Mouse (Mus musculus) layer of hippocampus, postnatal 25 days (tissue): ENCODE data around the gene Rnf123. TPM values are rescaled to one million over a fixed set of nuclear protein-coding genes. Genes with fewer than 3 reads are reported as not detected.

Source experiments
- DNase-seq, 2 experiments: peaks; one replicate each; pipeline ENCODE4 v3.0.0; 2022; ENCODE audit warnings: mixed read lengths in 2 of 2, low spot score in 1 of 2; ENCODE audit errors: extremely low spot score in 1 of 2
- total RNA-seq, 2 experiments: library from RNA; stranded (reverse); gene quantifications; 2 replicates each; pipeline ENCODE4 v1.2.3; 2021

Gene Rnf123
- 10 to 100 TPM; 95.1 to 97.3 TPM for total RNA-seq

DNA sequence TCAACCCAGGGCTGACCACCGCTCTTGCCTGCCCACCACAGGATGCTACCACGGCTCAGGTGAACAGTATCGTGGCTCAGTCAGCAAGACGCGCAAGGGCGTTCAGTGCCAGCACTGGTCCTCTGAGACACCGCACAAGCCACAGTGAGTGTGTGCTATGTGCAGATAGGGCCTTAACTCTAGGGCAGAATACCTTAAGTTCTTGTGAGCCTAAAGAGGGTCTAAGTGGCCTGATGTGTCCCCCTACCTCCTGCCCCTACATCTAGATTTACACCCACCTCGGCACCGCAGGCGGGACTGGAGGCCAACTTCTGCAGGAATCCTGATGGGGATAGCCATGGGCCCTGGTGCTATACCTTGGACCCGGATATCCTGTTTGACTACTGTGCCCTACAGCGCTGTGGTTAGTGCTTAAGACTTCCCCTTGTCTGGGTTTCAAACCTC, at the start of gene Rnf123:
TSS of gene Rnf123 (minus strand) at position 359 of the 444 bp plus-strand sequence.
- DNase-seq: no peak

DNA sequence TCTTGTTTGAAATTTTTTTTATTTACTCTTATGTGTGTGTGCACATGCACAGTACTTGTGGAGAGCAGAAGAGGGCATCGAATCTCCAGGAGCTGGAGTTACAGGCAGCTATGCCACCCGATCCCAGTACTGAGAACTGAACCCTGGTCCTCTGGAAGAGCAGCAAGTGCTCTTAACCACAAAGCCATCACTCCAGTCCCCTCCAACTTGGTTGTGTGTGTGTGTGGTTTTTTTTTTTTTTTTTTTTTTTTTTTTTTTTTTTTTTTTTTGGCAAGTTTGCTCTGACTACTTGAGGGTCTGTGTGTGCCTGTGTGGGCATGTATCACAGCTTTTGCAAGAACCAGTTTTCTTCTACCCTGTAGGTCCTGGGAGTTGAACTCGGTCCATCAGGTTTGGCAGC, 49.2 kb upstream of the Rnf123 start:
- no peak for DNase-seq

DNA sequence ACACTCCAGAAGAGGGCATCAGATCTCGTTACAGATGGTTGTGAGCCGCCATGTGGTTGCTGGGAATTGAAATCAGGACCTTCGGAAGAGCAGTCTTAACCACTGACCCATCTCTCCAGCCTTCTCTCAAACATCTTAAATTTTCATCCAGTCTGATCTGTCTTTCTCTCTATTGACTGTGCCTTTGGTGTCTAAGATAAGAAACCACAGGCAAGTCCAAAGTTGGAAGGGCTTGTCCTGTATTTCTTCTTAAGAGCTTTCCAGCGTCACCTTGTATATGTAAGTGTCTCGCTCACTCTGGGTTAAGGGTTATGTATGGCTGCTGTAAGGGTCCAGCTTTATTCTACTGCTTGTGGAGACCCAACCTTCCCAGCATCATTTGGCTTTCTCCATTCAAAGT, 48.4 kb upstream of the Rnf123 start:
- DNase-seq: no peak

DNA sequence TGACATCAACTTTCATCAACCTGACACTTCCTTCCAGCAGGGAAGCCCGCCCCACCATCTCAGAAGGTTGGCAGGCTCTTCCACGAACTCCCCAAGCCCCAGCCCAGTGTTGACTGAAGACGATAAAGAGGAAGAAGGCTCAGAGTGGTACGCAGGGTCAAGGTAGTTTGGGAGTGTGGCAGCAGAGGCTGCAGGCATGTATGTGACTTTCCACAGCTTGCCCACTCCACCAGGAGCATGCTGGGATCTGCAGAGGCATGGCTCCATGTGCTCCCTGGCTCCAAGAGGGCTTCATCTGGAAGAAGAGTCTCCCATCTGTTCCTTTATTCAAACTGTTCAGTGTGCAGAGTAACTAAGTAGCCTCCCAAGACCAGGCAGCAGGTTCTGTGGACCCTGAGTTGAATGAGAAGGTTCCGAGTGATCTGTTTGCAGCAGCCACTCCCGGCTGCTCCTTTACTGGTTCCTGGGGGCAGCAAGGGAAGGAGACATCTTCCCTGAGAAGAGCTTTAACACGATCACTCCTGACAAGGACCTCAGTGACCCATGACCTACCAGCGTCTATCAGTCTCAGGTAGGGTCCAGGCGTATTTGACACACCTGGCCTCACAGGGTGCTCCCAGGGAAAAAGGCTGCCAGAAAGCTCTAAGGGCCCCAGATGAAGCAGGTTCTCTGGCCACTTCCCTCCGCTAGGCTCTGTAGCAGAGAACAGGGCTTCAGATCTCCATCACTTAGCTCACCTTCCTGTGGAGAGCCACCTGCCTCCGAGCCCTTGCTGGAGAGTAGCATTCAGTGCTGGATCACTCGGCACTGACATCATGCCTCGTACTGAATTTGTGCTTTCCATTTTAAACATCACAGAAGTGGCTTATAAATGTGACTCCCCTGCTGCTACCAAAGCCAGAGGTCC, 46.1 kb upstream of the Rnf123 start:
- no peak for DNase-seq

DNA sequence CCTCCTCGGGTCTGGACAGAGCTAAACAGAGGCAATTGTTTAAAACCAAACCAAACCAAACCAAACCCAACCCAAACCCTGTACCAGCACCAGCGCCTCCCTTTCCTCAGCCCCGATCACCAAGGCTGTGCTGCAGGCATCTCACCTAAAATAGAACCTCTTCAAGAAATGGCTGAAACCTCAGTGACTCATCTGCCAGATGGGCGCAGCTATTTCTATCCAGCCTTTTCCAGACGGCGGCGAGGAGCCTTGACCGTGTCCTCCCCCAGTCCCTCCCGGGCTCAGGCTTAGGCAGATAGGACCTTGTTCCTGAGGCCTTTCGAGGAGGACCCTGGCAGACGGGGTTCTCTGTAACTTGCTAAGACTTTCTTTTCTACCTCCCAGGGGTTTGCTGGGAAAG, 45.1 kb upstream of the Rnf123 start:
- DNase-seq: no peak

DNA sequence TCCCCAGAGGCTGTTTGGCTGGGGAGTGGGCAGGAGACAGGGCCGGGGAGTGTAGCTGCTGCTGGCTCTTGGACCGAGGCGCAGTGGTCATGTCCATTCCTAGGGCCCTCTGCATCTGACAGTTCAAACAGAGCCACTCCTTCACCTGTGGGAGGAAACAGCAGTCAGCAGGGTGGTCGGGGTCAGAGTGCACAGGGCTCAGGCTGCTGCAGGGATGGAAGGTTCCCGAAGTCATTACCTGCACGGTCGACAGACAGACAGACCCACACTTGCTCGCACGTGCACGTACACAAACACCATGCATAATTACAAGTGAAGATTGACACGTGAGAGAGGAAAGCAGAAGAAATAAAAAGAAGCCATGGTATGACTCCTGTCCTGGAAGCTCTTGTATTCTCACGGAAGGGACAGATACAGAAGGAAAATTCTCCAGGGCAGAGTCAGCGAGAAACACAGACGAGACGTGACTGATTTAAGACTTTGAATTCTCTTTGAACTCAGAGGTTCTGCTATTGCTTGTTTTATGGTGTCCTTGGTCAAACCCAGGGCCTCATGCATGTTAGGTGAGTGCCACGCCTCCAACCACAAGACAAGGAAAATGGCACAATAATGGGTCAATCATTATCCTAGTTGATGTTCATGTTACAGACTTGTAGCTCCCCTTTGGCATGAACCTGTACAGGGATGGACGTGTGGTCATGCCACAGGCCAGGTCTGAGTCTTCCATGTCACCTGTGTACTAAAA, 43.5 kb upstream of the Rnf123 start:
- no peak for DNase-seq

DNA sequence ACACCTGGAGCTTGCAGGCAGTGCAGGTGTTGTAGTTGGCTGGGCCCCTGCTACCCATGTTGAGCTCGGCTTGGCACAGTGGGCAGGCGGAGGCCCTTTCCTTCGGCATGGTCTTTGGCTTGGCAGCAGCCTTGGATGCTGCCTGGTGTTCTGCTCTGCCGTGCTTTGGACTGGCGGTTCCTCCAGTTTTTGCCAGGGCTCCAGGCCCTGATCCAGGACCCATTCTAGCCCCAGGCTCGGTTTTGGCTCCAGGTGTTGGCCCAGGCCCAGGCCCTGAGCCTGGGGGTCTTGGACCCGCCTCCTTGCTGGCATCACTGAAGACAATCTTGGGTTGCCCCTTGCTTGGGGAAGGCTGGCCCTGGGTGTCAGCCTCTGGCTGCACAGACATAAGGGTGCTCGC, 42.6 kb upstream of the Rnf123 start:
- no peak for DNase-seq

DNA sequence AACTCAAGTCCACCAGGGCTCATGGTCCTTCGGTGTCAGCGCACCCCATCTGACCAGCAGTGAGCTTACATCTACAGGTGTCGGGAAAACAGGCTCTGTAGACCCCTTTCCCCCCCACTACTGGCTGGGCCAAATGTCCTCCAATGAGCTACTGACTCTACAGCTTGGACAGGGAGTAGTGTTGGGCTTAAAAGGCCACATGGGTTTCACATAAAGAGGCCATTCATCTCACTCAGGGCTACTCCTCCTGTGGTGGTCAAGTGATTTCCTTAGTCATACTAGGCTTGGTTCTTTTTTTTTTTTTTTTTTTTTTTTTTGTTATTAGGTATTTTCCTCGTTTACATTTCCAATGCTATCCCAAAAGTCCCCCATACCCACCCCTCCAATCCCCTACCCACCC, 40.8 kb upstream of the Rnf123 start:
- DNase-seq: no peak

DNA sequence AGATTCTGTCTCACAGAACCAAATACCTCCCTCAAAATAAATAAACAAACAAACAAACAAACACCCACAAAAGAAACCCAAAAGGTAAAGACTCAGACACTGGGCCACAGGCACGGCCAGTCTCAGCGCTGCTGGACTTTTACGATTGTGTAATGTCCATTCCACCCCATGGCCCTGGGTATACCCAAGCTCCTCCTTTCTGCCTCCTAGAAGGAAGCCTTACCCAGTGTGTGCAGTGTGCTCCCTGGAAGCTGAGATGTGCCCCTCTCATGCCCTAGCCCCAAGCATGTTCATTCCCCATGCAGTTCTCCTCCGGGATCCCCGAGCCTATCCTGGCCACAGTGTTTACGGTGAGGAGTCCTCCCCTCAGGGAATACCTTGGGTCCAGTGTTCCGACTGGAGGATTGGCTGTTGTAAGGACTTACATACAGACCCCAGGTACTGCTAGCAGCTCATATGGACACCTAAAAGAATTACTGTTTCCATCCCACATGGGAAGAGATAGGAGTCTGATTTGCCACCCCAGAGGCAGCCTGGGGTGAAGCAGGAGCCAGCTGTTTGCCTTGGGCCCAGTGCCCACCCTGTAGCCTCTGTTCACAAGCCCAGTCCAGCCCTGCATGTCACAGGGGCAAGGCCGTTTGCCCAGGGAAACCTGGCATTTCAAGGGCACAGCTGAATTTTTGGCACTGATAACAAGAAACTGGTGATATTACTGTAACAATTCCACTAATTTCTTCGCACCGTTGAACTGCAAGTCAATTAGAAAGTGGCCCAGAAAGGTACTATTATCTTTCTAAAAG, 38.2 kb upstream of the Rnf123 start:
- no peak for DNase-seq

DNA sequence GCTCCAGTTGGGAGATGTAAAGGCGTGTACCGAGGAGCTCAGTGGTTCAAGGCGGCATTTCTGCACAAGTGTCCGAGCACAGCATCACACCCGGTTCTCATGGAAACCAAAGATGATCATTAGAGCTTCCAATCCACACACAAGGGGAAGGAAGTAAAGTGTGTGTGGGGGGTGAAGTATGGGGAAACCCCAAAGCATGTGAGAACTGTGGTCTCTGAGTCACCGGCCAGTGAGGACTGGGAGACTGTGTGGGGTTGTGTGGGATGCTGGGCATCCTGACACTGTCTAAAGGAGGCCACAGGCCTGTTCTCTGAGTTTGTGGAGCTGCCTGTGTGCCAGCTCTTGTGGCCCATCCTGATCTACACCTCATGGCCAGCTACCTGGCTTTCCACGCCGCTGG, 37.5 kb upstream of the Rnf123 start:
- no peak for DNase-seq

DNA sequence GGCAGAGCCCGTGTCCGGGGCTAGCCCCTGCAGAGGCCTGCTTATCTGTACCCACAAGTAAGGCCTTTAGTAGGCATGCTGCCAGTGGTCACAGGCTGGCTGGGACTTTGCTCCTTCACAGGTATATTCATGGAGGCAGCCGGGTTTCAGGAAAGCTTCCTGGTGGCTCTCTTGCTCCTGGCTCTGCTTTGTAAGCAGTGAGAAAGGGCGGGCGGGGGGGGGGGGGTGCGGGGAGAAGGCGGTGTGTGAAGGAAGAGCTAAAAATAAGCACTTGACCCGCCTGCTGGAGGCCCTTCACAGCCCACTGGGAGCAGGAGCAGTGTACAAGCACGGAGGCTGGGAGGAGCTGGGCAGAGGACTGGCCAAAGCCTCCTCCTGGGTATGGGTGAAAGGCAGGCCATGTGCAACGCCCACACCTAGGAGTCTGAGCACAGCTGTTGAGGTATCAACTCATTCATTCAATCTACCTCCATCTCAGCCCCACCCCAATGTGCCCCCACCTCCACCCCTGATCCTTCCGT, 36.8 kb upstream of the Rnf123 start:
- no peak for DNase-seq

DNA sequence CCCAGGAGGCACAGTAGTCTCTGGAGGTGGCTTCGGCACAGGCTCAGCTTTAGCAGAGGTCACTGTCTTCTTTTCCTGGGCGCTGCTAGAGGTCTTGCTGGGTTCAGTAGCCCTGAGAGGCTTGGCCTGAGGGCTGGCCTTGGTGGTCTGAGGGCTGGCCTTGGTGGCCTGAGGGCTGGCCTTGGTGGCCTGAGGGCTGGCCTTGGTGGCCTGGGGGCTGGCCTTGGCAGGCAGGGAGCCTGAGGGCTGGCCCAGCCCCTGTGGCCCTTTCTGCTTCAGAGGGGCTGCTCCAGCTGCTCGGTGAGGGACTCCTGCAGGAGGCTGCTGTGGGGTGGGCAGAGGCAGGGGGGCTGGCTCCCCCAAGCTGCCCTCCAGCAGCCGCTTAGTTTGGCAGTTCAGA, 34.0 kb upstream of the Rnf123 start:
- DNase-seq: no peak

DNA sequence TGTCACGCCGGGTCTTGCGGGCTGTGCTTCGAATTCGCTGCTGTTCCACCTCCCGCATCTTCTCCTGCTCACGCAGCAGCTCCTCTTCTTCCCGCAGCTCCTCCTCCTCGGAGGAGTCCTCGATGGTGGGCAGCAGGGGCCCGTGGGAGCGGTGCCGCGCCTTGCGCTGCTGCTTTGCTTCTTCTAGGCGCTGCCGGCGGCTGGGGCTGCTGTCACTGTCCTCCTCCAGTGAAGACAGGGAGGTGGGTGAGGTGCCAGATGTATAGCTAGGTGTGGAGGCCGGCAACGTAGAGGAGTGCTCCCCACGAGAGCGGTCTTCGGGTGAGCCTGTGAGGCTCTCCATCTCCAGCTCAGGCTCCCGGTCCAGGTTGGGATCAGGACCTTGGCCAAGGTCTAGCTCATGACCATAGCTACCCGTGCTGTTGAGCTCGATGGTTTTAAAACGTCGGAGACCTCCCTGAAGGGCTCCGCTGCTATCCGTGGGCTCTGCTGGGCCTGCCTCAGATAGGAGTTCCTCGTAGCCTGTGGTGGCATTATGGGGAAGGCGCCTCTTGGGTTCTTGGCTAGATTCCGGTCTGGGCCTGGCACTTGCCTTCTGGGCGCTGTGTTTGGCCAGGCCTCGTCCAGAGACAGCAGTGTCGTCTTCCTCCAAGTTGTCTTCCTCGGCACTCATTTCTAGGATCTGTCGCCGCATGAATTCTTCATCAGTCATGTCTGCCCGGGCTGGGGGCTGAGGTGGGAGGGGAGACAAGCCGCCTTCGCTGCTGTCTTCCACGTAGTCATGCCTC, 32.3 kb upstream of the Rnf123 start:
- no peak for DNase-seq

DNA sequence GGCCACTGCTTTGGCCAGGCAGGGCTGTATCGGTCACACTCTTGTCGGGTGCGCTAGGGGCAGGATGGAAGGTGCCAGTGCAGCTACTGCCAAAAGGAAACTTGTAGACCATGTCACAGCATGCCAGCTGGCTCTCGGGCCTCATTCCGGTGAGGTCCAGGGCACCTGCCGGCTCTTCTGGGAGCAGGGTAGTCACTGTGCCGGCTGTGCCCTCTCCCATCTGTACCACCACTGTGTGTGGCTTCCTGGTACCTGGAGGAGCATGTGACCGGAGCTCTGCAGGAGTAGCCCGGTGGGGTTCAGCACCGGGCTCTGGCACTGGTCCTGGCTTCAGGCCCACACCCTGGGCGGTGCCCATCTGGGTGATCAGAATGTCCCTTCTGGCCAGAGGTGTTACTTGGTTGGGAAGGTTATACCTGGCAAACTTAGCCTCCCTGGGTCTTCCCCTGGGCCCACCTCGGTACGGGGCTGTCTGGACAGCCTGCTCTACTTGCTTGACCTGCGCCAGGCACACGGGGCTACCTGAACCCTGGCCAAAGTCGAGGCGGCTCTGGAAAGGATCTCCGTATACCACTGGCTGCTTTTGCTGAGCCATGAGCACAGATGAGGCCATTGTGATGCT, 29.7 kb upstream of the Rnf123 start:
- DNase-seq: no peak

DNA sequence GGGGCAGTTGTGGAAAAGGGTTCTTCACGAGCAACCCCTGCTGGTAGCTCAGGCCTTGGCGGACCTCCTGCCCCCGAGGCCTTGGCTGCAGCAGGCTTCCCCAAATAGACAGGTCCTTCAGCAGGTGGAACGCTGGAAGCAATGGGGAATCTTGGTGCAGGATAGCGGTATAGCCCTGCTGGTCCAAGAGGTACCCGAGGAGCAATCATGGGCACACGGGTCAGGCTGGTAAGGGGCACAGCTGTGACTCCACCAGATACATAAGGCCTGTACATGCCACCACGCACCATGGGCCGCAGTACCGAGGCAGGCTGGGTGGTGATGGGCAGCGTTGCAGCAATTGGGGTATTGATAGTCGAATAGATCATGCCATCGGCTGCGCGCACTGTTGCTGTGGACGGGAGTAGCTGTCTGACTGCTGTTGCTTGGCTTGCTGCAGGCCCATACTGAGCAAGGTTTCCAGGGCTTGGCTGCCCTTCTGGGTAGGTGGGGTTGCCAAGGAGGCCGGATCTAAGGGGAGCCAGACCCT, 28.5 kb upstream of the Rnf123 start:
- DNase-seq: no peak

DNA sequence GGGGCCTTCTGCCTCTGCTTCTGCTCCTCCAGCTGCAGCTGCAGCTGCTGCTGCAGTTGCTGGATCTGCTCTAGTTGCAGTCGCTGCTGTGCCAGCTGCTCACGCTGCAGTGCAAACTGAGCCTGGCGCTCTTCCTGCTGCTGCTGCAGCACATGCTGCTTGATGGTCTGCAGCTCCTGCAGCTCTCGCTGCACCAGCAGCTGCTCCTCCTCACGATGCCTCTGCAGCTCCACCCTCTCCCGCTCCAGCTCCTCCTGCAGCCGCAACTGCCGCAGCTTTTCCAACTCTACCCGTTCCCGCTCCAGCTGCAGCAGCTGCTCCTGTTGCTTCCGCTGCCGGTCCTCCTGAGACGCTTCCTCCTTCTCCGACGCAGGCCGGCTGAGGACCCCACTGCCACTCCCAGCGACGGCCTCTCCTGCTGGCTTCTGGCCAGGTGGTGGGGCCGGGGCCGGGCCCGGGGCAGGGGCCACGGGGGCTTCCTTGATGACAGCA, 28.0 kb upstream of the Rnf123 start:
- DNase-seq: no peak

DNA sequence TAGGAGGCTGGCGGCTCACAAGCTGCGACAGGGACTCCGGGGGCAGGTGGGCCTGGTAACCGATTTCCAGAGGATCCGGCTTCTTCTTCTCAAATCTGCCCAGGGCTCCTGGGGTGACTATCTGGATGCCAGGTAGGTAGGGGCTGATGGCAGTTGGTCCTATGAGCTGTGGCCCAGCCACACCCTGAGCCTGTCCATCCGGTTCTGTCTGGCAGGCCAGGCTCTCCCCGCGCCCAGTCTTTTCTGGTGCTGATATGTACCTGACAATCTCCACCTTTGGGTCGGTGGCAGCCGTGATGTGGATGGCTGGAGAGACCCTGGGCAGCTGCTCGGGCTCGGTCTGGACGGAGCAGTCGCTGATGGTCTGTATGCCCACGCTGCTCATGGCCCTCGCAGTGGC, 27.0 kb upstream of the Rnf123 start:
- no peak for DNase-seq

DNA sequence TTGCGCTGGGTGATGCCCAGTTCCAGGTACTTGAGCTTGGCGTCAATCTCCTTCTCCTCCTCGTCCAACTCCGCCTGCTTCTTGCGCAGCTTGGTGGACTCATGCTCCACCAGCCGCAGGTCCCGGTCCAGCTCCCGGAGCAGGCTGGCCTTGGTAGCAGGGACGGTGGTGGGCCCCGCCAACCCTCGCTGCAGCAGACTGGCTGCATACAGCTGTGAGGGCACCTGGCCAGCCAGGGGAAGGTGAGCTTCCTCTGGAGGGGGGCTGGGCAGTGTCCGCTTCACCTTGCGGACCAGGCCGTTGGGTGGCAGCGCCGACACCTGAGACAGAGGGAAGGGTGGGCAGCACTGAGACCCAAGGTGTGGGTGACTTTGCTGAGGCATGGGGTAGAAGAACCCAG, 24.7 kb upstream of the Rnf123 start:
- DNase-seq: no peak

DNA sequence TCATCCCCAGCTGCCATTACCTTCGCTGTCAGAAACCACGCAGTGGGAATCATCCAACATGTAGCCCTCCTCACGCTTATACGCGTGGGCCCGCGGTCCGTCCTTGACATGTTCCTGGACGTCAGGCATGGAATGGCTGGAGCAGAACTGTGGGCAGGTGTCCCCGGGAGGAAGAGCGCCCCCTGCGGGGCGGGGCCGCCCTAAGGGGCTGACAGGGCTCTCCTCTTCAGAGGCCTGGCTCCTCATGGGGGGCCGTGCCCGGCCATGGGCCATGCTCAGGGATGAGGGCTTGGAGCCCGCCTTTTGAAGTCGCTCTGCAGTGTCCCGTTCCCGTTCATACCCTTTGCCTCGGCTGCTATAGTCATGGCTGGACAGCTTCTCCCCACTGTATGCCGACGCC, 22.9 kb upstream of the Rnf123 start:
- no peak for DNase-seq
